Mouse (Mus musculus): ENCODE measurements around the gene Hacl1. TPM values are rescaled to one million over a fixed set of nuclear protein-coding genes. Genes with fewer than 3 reads are reported as not detected.

Gene Hacl1
- total RNA-seq (2018; cell fraction: chromatin; rRNA removed) = 10 to 100 TPM in 7 of 26 experiments, 1 to 10 TPM in 17, under 1 TPM in 1, not detected in 1; 0.91 to 22.8 (median 6.3) TPM
- total RNA-seq (2018; cell fraction: cytosol; rRNA removed) = 1 to 10 TPM; 2.5 to 6.6 (median 4.2) TPM
- total RNA-seq (2018; cell fraction: nucleus; rRNA removed) = 10 to 100 TPM in 2 of 26 experiments, 1 to 10 TPM in 24; 1.3 to 12.4 (median 3.7) TPM
- 2.4 to 6.6 TPM (median 3.2 TPM) in 3 replicates for polyA plus RNA-seq (2018)

- under 1% methylated on average over 30 of the region's 30 CpGs for WGBS (ENCODE audit: missing documents)
- no peaks in the 10 kb centered on the region for H3K36me3 ChIP-seq (ENCODE audit: inconsistent target)
- H3K4me3 ChIP-seq (ENCODE audit: inconsistent target) = peak within 1 kb of the TSS; percentile 79
- H3K79me2 ChIP-seq (ENCODE audit: inconsistent target) = peaks cover 9% of the 10 kb centered on the region; the same call in 1 of the 2 replicates
- peak within 1 kb of the TSS; percentile 82 for H3K27ac ChIP-seq
Observed at GRCm38 (mm10) chr14:31640890-31641505, at the start of gene Hacl1, which contains the start of gene Btd. Gene Hacl1 (minus strand): TSS chr14:31641286. Gene Btd (plus strand): TSS chr14:31641028.

- 56% methylated on average over 1 of the region's 1 CpGs for WGBS (ENCODE audit: missing documents)
- Histone ChIP-seq H3K36me3 (ENCODE audit: inconsistent target) (no peaks in the 10 kb centered on the region), H3K27ac (no peak overlapping the region), H3K4me3 (ENCODE audit: inconsistent target) (no peak overlapping the region), H3K79me2 (ENCODE audit: inconsistent target) (no peaks in the 10 kb centered on the region)
Observed at GRCm38 (mm10) chr14:31686231-31686630, 45.1 kb upstream of the Hacl1 start.

GRCm38 (mm10) chr14:31685680-31686079 lies 44.6 kb upstream of the Hacl1 start:
- Histone ChIP-seq H3K27ac (peak overlapping the region; percentile 71), H3K4me3 (ENCODE audit: inconsistent target) (no peak overlapping the region), H3K79me2 (ENCODE audit: inconsistent target) (no peaks in the 10 kb centered on the region), H3K36me3 (ENCODE audit: inconsistent target) (no peaks in the 10 kb centered on the region)
- 9% methylated on average over 10 of the region's 10 CpGs for WGBS (ENCODE audit: missing documents)

GRCm38 (mm10) chr14:31684343-31685040 lies 43.4 kb upstream of the Hacl1 start:
- Histone ChIP-seq H3K27ac (peak overlapping the region; percentile 71), H3K79me2 (ENCODE audit: inconsistent target) (no peaks in the 10 kb centered on the region), H3K4me3 (ENCODE audit: inconsistent target) (no peak overlapping the region), H3K36me3 (ENCODE audit: inconsistent target) (no peaks in the 10 kb centered on the region)
- under 1% methylated on average over 7 of the region's 7 CpGs for WGBS (ENCODE audit: missing documents)

- Histone ChIP-seq H3K27ac (peak overlapping the region; percentile 71), H3K79me2 (ENCODE audit: inconsistent target) (no peaks in the 10 kb centered on the region), H3K4me3 (ENCODE audit: inconsistent target) (no peak overlapping the region), H3K36me3 (ENCODE audit: inconsistent target) (no peaks in the 10 kb centered on the region)
- WGBS (ENCODE audit: missing documents) = 20% methylated on average over 1 of the region's 2 CpGs
Observed at GRCm38 (mm10) chr14:31683610-31684009, 42.5 kb upstream of the Hacl1 start.

- no peaks in the 10 kb centered on the region for H3K79me2 ChIP-seq (ENCODE audit: inconsistent target)
- no peak overlapping the region for H3K27ac ChIP-seq
- 75% methylated on average over 5 of the region's 5 CpGs for WGBS (ENCODE audit: missing documents)
Observed at GRCm38 (mm10) chr14:31681931-31682555, 41.0 kb upstream of the Hacl1 start.

GRCm38 (mm10) chr14:31681291-31681690 lies 40.2 kb upstream of the Hacl1 start:
- H3K27ac ChIP-seq = no peak overlapping the region
- WGBS (ENCODE audit: missing documents) = 87% methylated on average over 9 of the region's 9 CpGs
- H3K79me2 ChIP-seq (ENCODE audit: inconsistent target) = no peaks in the 10 kb centered on the region
- no peak overlapping the region for H3K4me3 ChIP-seq (ENCODE audit: inconsistent target)
- no peaks in the 10 kb centered on the region for H3K36me3 ChIP-seq (ENCODE audit: inconsistent target)

More at GRCm38 (mm10) chr14:31681931-31682555, 41.0 kb upstream of the Hacl1 start:
- H3K4me3 ChIP-seq (ENCODE audit: inconsistent target) = no peak overlapping the region
- no peaks in the 10 kb centered on the region for H3K36me3 ChIP-seq (ENCODE audit: inconsistent target)

- Histone ChIP-seq H3K36me3 (ENCODE audit: inconsistent target) (no peaks in the 10 kb centered on the region), H3K4me3 (ENCODE audit: inconsistent target) (no peak overlapping the region), H3K27ac (no peak overlapping the region), H3K79me2 (ENCODE audit: inconsistent target) (no peaks in the 10 kb centered on the region)
- WGBS (ENCODE audit: missing documents) = 92% methylated on average over 2 of the region's 3 CpGs
Observed at GRCm38 (mm10) chr14:31680656-31681055, 39.6 kb upstream of the Hacl1 start.

GRCm38 (mm10) chr14:31671635-31672320 lies 30.7 kb upstream of the Hacl1 start:
- Histone ChIP-seq H3K4me3 (ENCODE audit: inconsistent target) (no peak overlapping the region), H3K36me3 (ENCODE audit: inconsistent target) (no peaks in the 10 kb centered on the region), H3K79me2 (ENCODE audit: inconsistent target) (no peaks in the 10 kb centered on the region), H3K27ac (no peak overlapping the region)
- 54% methylated on average over 10 of the region's 10 CpGs for WGBS (ENCODE audit: missing documents)

GRCm38 (mm10) chr14:31669642-31670490 lies 28.8 kb upstream of the Hacl1 start:
- WGBS (ENCODE audit: missing documents) = 2% methylated on average over 15 of the region's 15 CpGs
- no peaks in the 10 kb centered on the region for H3K79me2 ChIP-seq (ENCODE audit: inconsistent target)
- H3K4me3 ChIP-seq (ENCODE audit: inconsistent target) = no peak overlapping the region; the same call in 1 of the 2 replicates
- peak overlapping the region; percentile 93 for H3K27ac ChIP-seq
- H3K36me3 ChIP-seq (ENCODE audit: inconsistent target) = no peaks in the 10 kb centered on the region

- H3K4me3 ChIP-seq (ENCODE audit: inconsistent target) = no peak overlapping the region; the same call in 1 of the 2 replicates
- H3K79me2 ChIP-seq (ENCODE audit: inconsistent target) = no peaks in the 10 kb centered on the region
- H3K36me3 ChIP-seq (ENCODE audit: inconsistent target) = no peaks in the 10 kb centered on the region
- H3K27ac ChIP-seq = peak overlapping the region; percentile 93
- WGBS (ENCODE audit: missing documents) = 7% methylated on average over 13 of the region's 13 CpGs
Observed at GRCm38 (mm10) chr14:31669161-31669611, 28.1 kb upstream of the Hacl1 start.

- 65% methylated on average over 13 of the region's 13 CpGs for WGBS (ENCODE audit: missing documents)
- Histone ChIP-seq H3K79me2 (ENCODE audit: inconsistent target) (no peaks in the 10 kb centered on the region), H3K4me3 (ENCODE audit: inconsistent target) (no peak overlapping the region), H3K27ac (peak overlapping the region; percentile 93), H3K36me3 (ENCODE audit: inconsistent target) (no peaks in the 10 kb centered on the region)
Observed at GRCm38 (mm10) chr14:31668326-31668725, 27.2 kb upstream of the Hacl1 start.

- H3K4me3 ChIP-seq (ENCODE audit: inconsistent target) = no peak overlapping the region
- H3K36me3 ChIP-seq (ENCODE audit: inconsistent target) = no peaks in the 10 kb centered on the region
- 45% methylated on average over 6 of the region's 6 CpGs for WGBS (ENCODE audit: missing documents)
- H3K79me2 ChIP-seq (ENCODE audit: inconsistent target) = no peaks in the 10 kb centered on the region
- H3K27ac ChIP-seq = peak overlapping the region; percentile 93; the same call in 1 of the 2 replicates
Observed at GRCm38 (mm10) chr14:31667741-31668140, 26.7 kb upstream of the Hacl1 start.
